ENCODE assay signal across 23 mouse cellular contexts in the genomic region with DNA sequence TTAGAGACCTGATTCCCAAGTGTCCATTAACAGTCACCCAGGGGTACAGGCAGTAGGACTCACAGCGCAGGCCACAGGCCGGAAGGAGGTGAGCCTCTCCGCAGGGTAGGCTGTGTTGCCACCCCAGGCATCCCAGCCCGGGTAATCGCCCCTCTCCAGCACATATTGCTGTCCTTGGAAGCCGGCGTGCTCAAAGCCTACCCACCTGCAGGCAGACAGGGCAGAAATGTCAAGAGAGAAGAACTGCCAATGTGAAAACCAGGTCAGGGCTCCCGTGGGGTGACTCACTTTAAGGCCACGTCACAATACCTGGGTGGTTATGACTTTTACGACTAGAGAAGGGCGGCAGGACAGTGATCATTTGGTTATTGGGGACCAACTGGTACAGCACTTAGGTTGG. TPM values are rescaled to one million over a fixed set of nuclear protein-coding genes. Genes with fewer than 3 reads are reported as not detected.
A peak's percentile ranks its signal among the peaks of the same experiment; 100 is the strongest.
DNase-seq lines count a peak whose midpoint lies in the region; ATAC-seq lines count a peak whose summit lies in the region.
"Had no signal": no experiment of that assay in that cellular context is flagged by ENCODE, and none has a peak within 500 bp of the region (broad histone marks: within the 10 kb centered on the region; RNA-seq: fewer than 3 reads in every experiment).

No protein-coding gene starts in this region.

- no peak overlapping the region for H3K4me3 ChIP-seq in limb, embryonic 10.5 days
- H3K4me3 ChIP-seq: embryonic facial prominence, embryonic 10.5 days; embryonic facial prominence, embryonic 12.5 days; forebrain, embryonic 13.5 days; forebrain, embryonic 15.5 days had no signal

- peaks cover 7% of the 10 kb centered on the region for H3K4me1 ChIP-seq in limb, embryonic 10.5 days

- peak; percentile 83 to 91 for DNase-seq in adrenal gland, adult (ENCODE audit: inconsistent age in 2 of 2, low spot score in 1 of 2)
- no peak for DNase-seq in adrenal gland, postnatal 4 days (ENCODE audit: low spot score in 2 of 2)
- DNase-seq in adrenal gland, postnatal 10 days, result peak; percentile 57
- DNase-seq in adrenal gland, postnatal 25 days, result peak; percentile 42
- no peak for DNase-seq in limb, embryonic 10.5 days (ENCODE audit: low spot score)
- DNase-seq in T-cell, adult 2 months (ENCODE audit: low spot score), result no peak
- no peak for DNase-seq in adipocyte (ENCODE audit: low spot score)
- DNase-seq: B cell, adult 2 months; cerebellum, adult 11-12 months; cerebellum, adult 2 months; cerebellum, adult 9-10 months; cerebellum, postnatal 10 days; cerebellum, postnatal 25 days; forebrain, postnatal 0 days had no signal

- H3K27me3 ChIP-seq in limb, embryonic 10.5 days (ENCODE audit: low read depth, poor library complexity, severe bottlenecking), result peaks cover 40% of the 10 kb centered on the region
- H3K27me3 ChIP-seq: embryonic facial prominence, embryonic 12.5 days; forebrain, embryonic 15.5 days; Patski had no signal

- 0 out of 2 replicates have a peak overlapping the region, but pooled peaks have one; percentile 2 for H3K27ac ChIP-seq in limb, embryonic 10.5 days
- H3K27ac ChIP-seq: embryonic facial prominence, embryonic 10.5 days; embryonic facial prominence, embryonic 12.5 days; forebrain, embryonic 13.5 days; forebrain, embryonic 15.5 days had no signal

- no peaks in the 10 kb centered on the region for H3K9me3 ChIP-seq in limb, embryonic 10.5 days (replicated peaks)
- H3K9me3 ChIP-seq: embryonic facial prominence, embryonic 10.5 days; embryonic facial prominence, embryonic 12.5 days; forebrain, embryonic 13.5 days; forebrain, embryonic 15.5 days had no signal

- no peak for ATAC-seq in inflammation-experienced regulatory T-cells, adult 6 months
- ATAC-seq: CD4-positive, CD25-positive, alpha-beta regulatory T cell, adult 4 months; forebrain, embryonic 13.5 days; forebrain, embryonic 15.5 days; forebrain, postnatal 0 days; Patski had no signal

- H3K36me3 ChIP-seq in limb, embryonic 10.5 days, result no peaks in the 10 kb centered on the region
- H3K36me3 ChIP-seq: embryonic facial prominence, embryonic 10.5 days; embryonic facial prominence, embryonic 12.5 days; forebrain, embryonic 15.5 days; G1E had no signal

- WGBS in limb, embryonic 10.5 days, result 85% methylated on average over 11 of the region's 11 CpGs

RNA-seq across cellular contexts. Expression of gene Cryba4, which starts 3.2 kb away (rescaled TPM):
- 1 to 10 TPM; 3.8 to 4.2 TPM for total RNA-seq in adrenal gland, postnatal 4 days (2021)
- 10 to 100 TPM in 1 of 2 experiments, 1 to 10 TPM in 1; 7.9 to 17.4 TPM for total RNA-seq in adrenal gland, postnatal 10 days (2021)
- 14.8 and 16.5 TPM in 2 replicates for total RNA-seq in adrenal gland, postnatal 25 days (2021)
- polyA plus RNA-seq in limb, embryonic 10.5 days (2016; fragmentation: Nextera tagmentation; extraction: Ambion mirVana), result 0.34 and 0.46 TPM in 2 replicates
- polyA plus RNA-seq in inflammation-experienced regulatory T-cells, adult 6 months (2017; shearing (Covaris generic)), result 1 to 10 TPM in 1 of 3 experiments, under 1 TPM in 1, not detected in 1; 0.56 to 1.3 TPM
- total RNA-seq: CH12.LX; forebrain, postnatal 0 days had no signal
- polyA plus RNA-seq: Patski had no signal

RNA-seq across cellular contexts. Expression of gene Crybb1, which starts 6.5 kb away (rescaled TPM):
- total RNA-seq in adrenal gland, postnatal 4 days (2021), result 1 to 10 TPM; 2.0 to 3.0 TPM
- 1 to 10 TPM; 1.4 to 2.2 TPM for total RNA-seq in adrenal gland, postnatal 10 days (2021)
- 1.1 and 2.7 TPM in 2 replicates for total RNA-seq in adrenal gland, postnatal 25 days (2021)
- polyA plus RNA-seq in limb, embryonic 10.5 days (2016; fragmentation: Nextera tagmentation; extraction: Ambion mirVana), result not detected in 2 replicates
- polyA plus RNA-seq in inflammation-experienced regulatory T-cells, adult 6 months (2017; shearing (Covaris generic)), result under 1 TPM in 1 of 3 experiments, not detected in 2; 0.97 TPM
- total RNA-seq: CH12.LX, G1E had no signal
- polyA plus RNA-seq: CD4-positive, CD25-positive, alpha-beta regulatory T cell, adult 4 months; G1E; Patski had no signal

RNA-seq across cellular contexts. Expression of gene Tpst2, which starts 27.4 kb away (rescaled TPM):
- 100 to 1,000 TPM; 135 to 140 TPM for total RNA-seq in adrenal gland, postnatal 4 days (2021)
- 100 to 1,000 TPM; 116 to 169 TPM for total RNA-seq in adrenal gland, postnatal 10 days (2021)
- 144 and 210 TPM in 2 replicates for total RNA-seq in adrenal gland, postnatal 25 days (2021)
- 37.5 and 38.0 TPM in 2 replicates for polyA plus RNA-seq in limb, embryonic 10.5 days (2016; fragmentation: Nextera tagmentation; extraction: Ambion mirVana)
- polyA plus RNA-seq in inflammation-experienced regulatory T-cells, adult 6 months (2017; shearing (Covaris generic)), result 100 to 1,000 TPM in 1 of 3 experiments, 10 to 100 TPM in 2; 59.1 to 111 (median 64.1) TPM

Comparison
In these comparisons a context has a peak if more than half of its experiments do, and no peak if none do; other contexts are left out.
1. DNase-seq: peak in adrenal gland, adult (2 of 2), adrenal gland, postnatal 10 days (single experiment) and adrenal gland, postnatal 25 days (single experiment); none in adrenal gland, postnatal 4 days (0 of 2), limb, embryonic 10.5 days (single experiment), T-cell, adult 2 months (single experiment) and adipocyte (single experiment).